Mouse (Mus musculus): ENCODE measurements around the gene Oas1c.
"Not testable (repeated sequence)": the region's sequence is repeated elsewhere in the genome, so short reads cannot be mapped to it uniquely, and the experiment has no call there.

The Oas1c gene

DNA sequence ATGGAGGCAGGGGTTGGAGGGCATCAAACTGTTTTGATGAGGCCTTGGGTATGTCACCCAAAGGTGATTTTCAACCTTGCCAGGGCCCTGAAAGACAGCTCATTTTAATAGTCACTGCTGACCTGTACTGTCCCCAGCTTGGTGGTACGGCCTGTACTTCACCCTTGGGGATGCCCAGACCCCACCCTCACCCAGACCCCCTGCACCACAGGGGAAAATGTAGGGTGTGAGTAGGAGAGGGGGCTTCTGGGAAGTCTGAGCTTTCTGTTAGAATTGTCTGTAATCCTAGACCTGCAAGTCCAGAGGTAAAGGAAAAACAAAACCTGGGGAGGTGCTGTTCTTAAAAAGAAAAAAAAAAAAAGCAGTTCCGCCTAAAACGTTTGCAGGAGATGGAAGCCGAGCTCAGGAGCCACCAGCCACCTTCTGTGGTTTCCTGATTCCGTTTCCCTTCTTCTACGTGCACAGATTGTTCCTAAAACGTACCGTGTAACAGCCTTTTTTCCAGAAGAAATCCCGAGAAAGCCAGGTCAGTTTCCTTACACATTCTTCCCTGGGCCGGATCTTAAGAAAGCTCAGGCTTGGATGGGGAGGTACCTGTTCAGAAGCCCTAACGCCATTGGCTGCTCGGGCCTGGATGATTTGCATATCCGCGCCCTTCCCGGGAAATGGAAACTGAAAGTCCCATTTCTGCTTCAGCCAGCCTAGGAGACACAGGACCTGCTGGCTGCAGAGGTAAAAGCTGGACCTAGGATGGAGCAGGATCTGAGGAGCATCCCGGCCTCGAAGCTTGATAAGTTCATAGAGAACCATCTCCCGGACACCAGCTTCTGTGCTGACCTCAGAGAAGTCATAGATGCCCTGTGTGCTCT is at the start of gene Oas1c:
Gene Oas1c, minus strand, starts transcription at position 564 of the 869 bp plus-strand sequence.
- DNase-seq (ENCODE audit: low read depth, low spot score): peak; percentile 51

DNA sequence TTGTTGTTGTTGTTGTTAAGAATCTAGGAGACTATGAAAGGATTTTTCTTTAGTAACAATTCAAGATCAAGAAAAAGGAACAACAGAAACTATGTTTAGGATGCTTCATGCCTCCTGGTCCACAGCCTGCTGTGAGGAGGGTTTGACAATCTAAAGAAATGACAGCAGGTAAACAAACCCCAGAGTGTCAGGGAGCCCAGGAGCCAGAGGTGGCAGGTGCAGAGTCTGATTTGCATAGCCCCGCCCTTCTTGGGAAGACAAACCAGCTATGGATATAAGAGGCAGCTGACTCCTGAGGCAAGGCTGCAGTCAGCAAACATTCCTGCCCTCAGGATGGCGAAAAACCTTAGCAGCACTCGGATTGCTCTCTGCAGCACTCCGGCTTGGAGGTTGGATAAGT is 48.8 kb upstream of the Oas1c start, which contains the start of gene Oas1h:
Gene Oas1h, plus strand, starts transcription at position 301 of the 400 bp plus-strand sequence.
- DNase-seq (ENCODE audit: low read depth, low spot score): no peak

DNA sequence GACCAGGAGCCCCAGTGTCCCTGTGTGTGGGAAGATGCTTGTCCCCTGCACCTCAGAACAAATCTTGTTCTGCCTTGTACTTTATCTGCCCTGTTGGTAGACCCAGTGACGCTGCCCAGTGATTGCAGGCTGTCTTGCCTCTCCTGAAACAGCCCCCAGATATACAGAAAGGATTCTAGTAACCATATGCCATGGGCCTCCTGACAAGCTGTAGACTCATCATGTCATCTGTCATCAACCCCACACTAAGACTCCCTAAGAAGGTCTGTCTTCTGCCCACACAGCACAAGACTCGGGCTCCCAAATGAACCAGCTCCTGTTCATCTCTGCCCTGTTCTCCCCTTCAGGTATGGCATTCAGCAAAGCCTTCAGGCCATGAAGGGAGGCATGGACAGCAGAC is 46.9 kb upstream of the Oas1c start:
- DNase-seq (ENCODE audit: low read depth, low spot score): no peak

DNA sequence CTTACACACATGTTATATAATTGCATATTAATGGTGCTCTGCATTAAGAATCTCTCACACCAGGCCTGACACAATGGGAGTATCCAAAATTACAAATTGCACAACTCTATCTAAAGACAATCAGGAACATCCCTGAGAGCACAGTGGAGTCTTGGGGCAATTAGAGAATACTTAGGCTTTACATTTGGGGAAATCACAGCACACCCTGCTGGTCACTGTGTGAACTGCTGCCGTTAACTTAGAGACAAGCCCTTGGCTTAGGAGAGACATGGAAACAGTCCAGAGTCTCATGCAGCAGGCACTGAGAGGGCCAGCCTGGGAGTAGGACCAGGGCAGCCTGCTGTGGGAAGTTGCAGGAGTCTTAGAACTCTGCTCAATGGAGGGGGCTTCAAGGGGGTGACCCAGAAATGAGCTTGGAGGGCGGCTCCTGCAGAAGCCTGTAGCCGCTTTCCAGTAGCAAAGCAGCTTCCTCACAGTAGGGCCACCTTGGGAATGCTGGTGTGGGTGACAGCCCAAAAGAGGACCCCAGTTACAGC is 37.4 kb upstream of the Oas1c start:
- peak; percentile 40 for DNase-seq (ENCODE audit: low read depth, low spot score)

DNA sequence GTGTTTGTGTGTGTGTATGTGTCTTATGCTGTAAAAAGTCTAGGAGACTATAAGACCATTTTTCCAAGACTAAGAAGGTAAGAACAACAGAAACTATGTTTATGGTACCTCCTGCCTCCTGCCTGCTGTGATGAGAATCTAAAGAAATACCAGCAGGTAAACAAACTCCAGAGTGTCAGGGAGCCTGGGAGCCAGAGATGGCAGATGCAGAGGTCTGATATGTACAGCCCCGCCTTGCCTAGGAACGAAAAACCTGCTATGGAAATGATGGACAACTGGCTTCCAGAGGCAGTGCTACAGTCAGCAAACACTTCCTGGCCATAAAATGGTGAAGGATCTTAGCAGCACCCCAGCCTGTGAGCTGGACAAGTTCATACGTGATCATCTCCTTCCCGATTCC is 34.8 kb upstream of the Oas1c start, which contains the start of gene Oas1f:
Gene Oas1f, plus strand, starts transcription at position 301 of the 400 bp plus-strand sequence.
- DNase-seq (ENCODE audit: low read depth, low spot score): no peak

DNA sequence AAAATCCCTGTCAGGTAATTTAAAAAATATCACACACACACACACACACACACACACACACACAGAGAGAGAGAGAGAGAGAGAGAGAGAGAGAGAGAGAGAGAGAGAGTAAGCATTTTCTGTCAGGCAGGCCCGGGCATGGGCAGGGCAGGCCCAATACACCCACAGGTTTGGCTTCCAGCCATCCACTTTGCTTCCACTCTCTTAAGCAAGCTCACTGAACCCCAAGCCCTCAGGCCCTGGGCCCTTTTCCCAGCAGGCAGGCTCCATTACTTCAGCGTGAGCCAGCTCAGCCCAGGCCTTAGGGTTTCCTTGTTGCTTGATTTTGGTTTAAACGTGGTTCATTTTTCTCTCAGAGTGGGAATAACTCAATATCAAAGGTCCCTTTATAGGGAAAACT is 32.4 kb upstream of the Oas1c start:
- DNase-seq (ENCODE audit: low read depth, low spot score): no peak

DNA sequence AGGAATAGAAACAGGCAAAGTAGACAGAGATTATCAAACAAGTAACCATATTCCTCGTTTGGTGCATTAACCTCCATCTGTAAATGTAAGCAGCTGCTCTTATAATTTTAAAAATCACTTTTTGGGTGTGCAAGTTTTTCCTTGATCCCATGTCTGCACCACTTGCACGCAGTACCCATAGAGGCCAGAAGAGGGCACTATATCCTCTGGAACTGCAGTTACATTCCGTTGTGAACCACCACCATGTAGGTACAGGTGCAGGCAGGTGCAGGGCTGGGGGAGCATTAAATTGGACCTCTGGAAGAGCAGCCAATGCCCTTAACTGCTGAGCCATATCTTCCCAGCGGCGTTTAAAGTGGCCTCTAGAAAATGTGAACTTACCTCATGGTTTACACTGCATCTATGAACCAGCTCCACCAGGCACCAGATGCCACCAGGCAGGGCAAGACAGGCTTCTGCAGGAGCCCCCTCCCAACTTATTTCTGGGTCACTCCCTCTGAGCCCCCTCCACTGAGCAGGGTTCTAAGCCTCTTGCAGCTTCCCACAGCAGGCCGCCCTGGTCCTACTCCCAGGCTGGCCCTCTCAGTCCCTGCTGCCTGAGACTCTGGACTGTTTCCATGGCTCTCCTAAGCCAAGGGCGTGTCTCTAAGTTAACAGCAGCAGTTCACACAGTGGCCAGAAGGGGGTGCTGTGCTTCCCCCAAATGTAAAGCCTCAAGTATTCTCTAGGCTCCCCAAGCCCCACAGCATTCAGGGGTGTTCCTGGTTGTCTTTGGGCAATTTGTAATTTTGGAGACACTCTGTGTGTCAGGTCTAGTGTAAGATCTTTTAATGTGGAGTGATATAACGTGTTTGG is 24.6 kb upstream of the Oas1c start:
- DNase-seq (ENCODE audit: low read depth, low spot score): peak; percentile 41

DNA sequence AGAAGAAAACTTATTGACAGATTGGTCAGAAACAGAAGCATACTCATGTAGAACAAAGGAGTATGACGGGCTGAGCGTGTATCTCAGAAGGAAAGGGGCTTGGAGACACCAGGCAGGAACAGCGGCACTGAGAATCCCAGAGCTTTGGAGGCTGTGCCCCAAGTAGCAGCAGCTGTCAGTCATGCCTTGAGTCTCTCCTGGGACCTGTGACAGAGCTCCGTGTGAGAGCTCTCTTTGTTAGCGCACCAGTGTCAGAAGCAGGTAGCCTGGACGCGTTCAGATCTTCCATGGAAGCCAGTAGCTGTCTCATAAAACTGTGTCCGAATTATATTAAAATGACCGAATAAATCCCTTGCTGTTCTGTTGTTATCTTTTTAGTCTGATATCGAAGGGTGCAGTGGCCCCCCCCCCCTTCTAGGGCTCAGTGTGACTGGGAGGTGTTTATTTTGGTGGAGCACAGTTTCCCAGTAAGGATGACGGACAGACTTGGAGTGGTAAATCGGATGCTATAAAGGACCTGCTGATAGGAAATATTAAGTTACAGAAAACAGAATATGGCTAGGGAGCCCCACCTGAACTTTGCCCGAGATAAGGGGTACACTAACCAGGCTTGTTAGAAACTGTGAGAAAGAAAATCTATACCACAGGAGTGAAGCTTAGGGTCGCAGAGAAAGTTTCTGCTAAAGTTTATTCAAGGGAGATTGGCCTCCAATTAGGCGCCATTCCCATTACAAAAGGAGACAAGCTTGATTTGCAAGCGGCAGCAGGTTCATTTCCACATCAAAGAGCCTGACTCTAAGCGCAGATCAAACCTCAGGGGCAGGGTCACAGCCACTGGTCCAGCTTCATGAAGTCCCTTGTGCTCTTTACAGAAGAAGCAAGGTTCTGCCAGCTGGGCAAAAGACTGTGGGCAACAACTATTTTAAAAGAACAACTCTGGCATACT is 21.3 kb upstream of the Oas1c start:
- DNase-seq (ENCODE audit: low read depth, low spot score): no peak

DNA sequence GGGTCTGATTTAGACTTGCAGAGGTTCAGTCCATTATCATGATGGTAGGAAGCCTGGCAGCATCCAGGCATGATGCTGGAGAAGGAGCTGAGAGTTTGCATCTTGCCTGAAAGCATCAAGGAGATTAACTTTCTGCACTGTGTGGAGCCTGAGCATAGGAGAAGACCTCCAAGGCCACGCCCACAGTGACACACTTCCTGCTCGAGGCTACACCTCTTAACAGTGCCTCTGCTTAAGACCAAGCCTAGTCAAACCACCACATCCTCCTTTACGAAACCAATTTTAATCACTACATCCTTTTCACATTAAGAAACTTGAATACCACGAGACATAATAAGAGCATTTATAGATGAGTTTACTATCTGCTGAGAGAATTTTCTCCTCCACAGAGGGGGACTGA is 18.7 kb upstream of the Oas1c start:
- no peak for DNase-seq (ENCODE audit: low read depth, low spot score)

DNA sequence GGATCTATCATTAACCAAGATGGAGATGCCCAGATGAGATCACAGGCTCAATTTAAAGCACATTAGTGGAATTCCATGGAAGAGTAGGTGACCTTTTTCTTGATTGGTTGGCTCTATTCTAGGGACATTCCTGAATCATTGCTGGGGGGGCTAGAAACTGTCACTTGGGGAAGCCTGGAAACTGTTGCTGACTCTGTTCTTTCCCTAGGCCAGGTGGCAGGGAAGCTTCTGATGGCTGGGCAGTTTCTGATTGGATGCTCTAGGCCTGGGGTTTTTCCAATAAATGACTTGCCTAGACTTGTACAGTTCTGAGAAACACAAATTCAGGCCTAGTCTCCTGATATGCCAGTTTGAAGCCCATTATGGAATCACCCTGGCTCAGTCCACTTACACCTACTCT is 6.7 kb upstream of the Oas1c start:
- DNase-seq (ENCODE audit: low read depth, low spot score): no peak

DNA sequence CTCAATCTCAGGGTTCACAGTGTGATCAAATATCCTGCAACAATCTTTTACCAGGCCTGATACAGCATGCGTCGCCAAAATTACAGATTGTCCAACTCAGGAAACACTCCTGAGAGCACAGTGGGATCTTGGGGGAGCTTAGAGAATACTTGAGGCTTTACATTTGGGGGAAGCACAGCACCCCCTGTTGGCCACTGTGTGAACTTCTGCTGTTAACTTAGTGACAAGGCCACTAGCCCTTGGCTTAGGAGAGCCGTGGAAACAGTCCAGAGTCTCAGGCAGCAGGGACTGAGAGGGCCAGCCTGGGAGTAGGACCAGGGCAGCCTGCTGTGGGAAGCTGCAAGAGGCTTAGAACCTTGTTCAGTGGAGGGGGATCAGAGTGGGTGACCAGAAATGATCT is 3.6 kb upstream of the Oas1c start:
- no peak for DNase-seq (ENCODE audit: low read depth, low spot score)

DNA sequence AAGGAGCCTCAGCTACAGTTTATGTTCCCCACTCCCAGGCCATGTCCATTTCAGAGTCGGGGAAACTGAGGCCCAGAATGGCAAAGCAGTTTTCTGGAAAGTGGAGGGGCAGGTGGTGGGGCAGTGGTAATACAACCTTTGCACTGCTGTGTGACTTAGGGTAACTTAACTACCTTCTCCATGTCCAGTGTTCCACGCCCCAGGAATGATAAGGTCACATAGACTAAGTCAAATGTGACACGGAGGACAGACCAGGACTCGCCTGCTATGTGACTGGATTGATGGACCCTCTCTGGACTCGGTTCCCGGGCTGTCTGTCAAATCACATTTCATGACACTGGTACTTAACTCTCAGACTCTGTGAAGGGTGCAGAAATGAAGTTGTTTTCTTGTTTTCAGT is 709 bp upstream of the Oas1c start:
- no peak for DNase-seq (ENCODE audit: low read depth, low spot score)

DNA sequence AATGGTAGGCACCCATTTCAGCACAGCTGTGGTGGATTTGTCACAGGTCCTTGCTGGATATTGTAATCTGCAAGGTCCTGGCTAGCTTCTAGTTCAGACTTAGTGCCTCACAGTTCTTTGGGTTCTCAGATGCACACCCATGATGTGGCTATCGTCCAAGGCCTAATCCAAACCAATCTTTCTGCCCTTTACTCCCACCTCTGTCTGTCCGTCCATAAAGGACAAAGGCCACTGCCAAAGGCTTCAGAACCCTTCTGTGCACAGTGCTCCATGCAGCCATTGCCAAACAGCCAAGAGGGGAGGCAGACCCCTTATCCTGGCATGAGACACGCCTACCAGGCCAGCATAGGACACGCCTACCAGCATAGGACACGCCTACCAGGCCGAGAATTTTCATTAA is 3.1 kb downstream of the Oas1c start:
- no peak for DNase-seq (ENCODE audit: low read depth, low spot score)

DNA sequence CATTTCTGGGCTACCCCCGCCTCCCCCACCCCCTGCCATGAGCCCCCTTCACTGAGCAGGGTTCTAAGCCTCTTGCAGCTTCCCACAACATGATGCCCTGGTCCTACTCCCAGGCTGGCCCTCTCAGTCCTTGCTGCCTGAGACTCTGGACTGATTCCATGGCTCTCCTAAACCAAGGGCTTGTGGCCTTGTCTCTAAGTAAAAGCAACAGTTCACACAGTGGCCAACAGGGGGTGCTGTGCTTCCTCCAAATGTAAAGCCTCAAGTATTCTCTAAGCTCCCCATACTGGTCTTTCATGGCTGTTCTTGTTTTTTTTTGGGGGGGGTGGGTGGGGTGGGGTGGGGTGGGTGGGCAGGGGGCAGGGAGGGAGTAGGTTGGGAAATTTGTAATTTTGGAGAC is 5.9 kb downstream of the Oas1c start:
- peak; percentile 36 for DNase-seq (ENCODE audit: low read depth, low spot score)

DNA sequence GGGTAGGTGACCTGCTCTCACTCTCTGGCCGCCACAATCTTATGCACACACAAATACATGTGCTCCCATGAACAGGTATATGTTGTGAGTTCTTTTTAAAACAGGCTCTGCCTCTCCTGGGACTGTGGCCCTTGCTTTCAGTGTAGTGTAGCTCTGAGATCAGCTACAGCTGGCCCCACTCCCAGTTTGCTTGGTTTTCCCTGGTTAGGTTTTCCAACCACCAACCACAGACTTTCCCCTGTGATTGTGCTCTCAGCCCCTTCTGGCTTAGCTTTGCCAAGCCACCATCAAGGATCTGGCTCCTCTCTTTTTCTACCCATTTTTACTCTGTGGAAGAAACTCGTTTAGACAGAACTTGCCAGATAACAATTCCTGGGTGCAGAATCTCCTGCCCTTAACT is 8.7 kb downstream of the Oas1c start:
- DNase-seq (ENCODE audit: low read depth, low spot score): no peak

DNA sequence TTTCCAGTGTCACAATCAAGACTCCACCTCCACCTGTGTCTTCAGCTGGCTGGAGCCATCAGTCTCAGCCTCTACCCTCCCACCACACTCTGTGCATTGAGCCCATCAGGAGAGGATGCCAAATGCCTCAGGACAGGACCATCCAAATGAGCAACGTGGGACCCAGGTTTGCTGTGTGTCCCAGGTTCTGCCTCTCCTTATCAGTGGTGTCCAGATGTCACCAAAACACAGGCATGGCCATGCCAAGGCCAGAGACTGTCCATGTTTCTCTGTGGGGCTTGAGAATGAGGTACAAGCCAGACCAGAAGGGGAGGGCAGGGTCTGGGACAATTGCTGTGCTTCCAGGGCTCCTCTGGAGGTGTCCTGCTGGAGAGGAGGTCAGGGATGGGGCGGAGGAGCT is 13.4 kb downstream of the Oas1c start:
- DNase-seq (ENCODE audit: low read depth, low spot score): not testable (repeated sequence)

DNA sequence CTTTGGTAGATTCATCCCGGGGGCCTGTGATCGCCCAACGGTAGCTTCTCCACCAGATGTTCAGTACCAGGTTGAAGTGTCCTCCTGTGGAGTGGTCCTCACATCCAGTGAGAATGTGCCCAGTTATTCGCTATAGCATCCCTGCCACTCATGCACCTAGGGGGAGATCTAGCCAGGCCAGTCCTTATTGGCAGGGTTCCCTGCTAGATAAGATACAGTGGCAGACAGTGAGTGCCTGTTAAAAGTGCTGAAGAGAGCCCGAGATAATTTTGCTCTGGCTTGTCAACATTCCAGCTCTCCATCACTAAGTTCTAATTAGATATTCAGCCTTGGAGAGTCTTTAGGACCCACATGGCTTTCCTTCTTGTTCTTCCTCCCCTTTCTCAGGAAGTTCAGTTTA is 14.2 kb downstream of the Oas1c start:
- DNase-seq (ENCODE audit: low read depth, low spot score): not testable (repeated sequence)

DNA sequence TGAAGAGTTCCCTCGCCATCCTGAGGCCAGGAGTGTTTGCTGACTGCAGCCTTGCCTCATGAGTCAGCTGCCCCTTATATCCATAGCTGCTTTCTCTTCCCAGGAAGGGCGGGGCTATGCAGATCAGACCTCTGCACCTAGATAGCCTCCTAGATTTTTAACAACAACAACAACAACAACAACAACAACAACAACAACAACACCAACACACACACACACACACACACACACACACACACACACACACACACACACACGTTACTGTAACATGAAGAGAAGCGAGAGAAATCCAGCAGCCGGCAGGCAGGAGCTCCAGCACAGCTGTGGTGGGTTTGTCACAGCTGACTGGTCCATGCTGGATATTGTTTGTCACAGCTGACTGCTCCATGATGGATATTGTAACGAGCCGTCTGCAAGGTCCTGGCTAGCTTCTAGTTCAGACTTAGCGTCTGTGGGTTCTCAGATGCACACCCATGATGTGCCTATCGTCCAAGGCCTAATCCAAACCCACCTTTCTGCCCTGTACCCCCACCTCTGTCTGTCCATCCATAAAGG is 16.8 kb downstream of the Oas1c start, which contains the start of gene Oas1e:
Gene Oas1e, minus strand, starts transcription at position 51 of the 555 bp plus-strand sequence.
- not testable (repeated sequence) for DNase-seq (ENCODE audit: low read depth, low spot score)

DNA sequence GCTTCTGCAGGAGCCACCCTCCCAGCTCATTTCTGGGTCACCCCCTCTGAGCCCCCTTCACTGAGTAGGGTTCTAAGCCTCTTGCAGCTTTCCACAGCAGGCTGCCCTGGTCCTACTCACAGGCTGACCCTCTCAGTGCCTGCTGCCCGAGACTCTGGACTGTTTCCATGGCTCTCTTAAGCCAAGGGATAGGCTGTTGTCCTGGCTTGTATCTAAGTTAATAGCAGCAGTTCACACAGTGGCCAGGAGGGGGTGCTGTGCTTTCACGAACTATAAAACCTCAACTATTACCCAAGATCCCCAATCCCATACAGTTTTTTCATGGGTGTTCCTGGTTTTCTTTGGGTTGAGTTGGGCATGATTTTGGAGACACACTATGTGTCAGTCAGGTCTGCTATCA is 19.3 kb downstream of the Oas1c start:
- DNase-seq (ENCODE audit: low read depth, low spot score): peak; percentile 24

DNA sequence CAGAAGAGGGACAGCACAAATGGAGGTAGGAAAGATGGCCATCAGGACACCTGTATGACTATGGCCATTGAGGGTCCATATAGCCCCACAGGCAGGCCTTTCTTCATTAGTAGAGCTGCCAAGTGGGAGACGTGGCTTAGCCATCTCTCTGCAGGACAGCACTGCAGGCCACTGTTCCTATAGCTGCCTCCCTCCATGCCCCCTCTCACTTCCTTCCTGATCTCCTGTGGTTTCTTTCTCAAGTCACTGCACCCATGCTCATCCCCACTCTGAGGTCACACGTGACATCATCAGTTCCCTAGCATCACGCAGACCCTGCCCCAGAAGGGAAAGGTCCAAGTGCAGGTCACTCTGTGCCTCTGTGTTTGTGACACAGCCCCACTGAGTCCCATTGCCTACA is 25.3 kb downstream of the Oas1c start:
- DNase-seq (ENCODE audit: low read depth, low spot score): no peak

DNA sequence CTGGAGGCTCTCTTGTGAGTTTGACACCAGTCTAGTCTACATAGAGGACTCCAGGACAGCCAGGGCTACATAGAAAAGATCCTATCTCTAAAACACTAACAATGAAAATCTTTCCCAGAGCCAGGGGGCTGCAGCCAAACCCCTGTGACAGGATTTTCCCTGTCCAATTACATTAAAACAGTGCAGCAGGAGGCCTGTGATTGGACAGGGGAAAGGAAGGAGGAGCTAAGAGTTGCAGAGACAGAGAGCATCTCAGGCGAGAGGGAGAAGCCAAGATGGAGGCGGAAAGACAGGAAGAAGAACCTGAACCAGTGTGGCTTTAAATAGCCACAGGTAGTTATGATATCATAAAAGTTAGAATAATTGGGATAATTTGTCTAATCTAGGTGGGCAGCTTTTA is 29.9 kb downstream of the Oas1c start:
- DNase-seq (ENCODE audit: low read depth, low spot score): no peak

Data from retina, postnatal 7 days (tissue).